Mouse (Mus musculus) G1E (cell line): Measurements from ENCODE around the gene Zfp677.
"Not testable (repeated sequence)": the region's sequence is repeated elsewhere in the genome, so short reads cannot be mapped to it uniquely, and the experiment has no call there.

Source experiments
- CTCF ChIP-seq: IDR thresholded peaks from 2 replicates; pipeline ENCODE4 v1.5.1; 2012; ENCODE audit warnings: low read depth, low read length, inconsistent platforms, mixed read lengths
- GATA1 ChIP-seq: IDR thresholded peaks from 2 replicates; pipeline ENCODE4 v1.6.1; 2012; ENCODE audit warnings: borderline replicate concordance, low read length, inconsistent platforms, mixed read lengths
- GATA2 ChIP-seq: IDR thresholded peaks from 2 replicates; pipeline ENCODE4 v1.6.1; 2012; ENCODE audit warnings: low read depth, low read length, inconsistent platforms, borderline replicate concordance
- POLR2AphosphoS5 ChIP-seq: IDR thresholded peaks from 2 replicates; pipeline ENCODE4 v1.6.1; 2012; ENCODE audit warnings: low read depth, low read length, inconsistent platforms; ENCODE audit not compliant: insufficient replicate concordance
- TAL1 ChIP-seq: conservative IDR thresholded peaks from 2 replicates; pipeline ENCODE4 v1.6.1; 2012; ENCODE audit warnings: low read depth, low read length, inconsistent platforms, mixed read lengths

DNA sequence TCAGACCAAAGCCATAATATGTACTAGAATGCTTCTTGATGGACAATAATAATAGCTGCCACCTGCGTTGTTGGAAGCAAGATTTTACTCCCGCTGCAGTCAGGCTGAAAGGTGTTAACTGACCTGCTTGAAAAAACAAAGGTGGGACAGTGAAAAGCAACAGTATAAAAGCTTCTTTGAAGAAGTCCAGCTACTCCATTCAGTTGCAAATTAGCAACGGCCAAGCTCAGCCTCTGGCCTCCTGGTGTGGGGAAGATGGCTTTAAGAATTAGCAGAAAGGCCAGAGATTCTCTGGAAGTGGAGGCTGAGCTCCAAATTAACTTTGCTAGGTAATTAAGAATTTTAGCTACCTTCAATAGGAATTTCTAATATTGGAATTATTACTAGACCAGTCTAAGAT lies 15.5 kb upstream of the Zfp677 start:
- TF ChIP-seq CTCF, GATA1, POLR2AphosphoS5, TAL1, GATA2: not testable (repeated sequence)
